Mouse (Mus musculus): ENCODE measurements around the gene Myoc. TPM values are rescaled to one million over a fixed set of nuclear protein-coding genes. Genes with fewer than 3 reads are reported as not detected.
A peak's percentile ranks its signal among the peaks of the same experiment; 100 is the strongest.
"Not testable (repeated sequence)": the region's sequence is repeated elsewhere in the genome, so short reads cannot be mapped to it uniquely, and the experiment has no call there.

Myoc gene
- total RNA-seq (2021), result 10 to 100 TPM; 15.2 to 16.8 TPM
- long read RNA-seq, experiment 1, transcript Myoc-201 (3 exons, 2,074 nt), result major isoform, 13 of 18 reads
- long read RNA-seq, experiment 1, partial matches to known transcripts, result 1 of 18 reads
- long read RNA-seq, experiment 1, other reads (novel, unspliced or antisense), result 4 of 18 reads
- long read RNA-seq, experiment 2, transcript Myoc-201 (3 exons, 2,074 nt), result major isoform, 11 of 13 reads
- long read RNA-seq, experiment 2, partial matches to known transcripts, result 0 of 13 reads
- long read RNA-seq, experiment 2, other reads (novel, unspliced or antisense), result 2 of 13 reads

GRCm38 (mm10) chr1:162639051-162639750 lies at the start of gene Myoc:
Gene Myoc, plus strand, starts transcription at chr1:162639155.
- DNase-seq, result peak; percentile 17

GRCm38 (mm10) chr1:162589443-162589842 lies 49.5 kb upstream of the Myoc start:
- DNase-seq, result no peak

GRCm38 (mm10) chr1:162590415-162590997 lies 48.4 kb upstream of the Myoc start:
- DNase-seq, result no peak

- no peak for DNase-seq
Observed at GRCm38 (mm10) chr1:162597379-162598102, 41.4 kb upstream of the Myoc start.

GRCm38 (mm10) chr1:162599617-162600016 lies 39.3 kb upstream of the Myoc start:
- no peak for DNase-seq

GRCm38 (mm10) chr1:162601288-162601687 lies 37.7 kb upstream of the Myoc start:
- DNase-seq, result no peak

- DNase-seq, result no peak
Observed at GRCm38 (mm10) chr1:162608127-162608526, 30.8 kb upstream of the Myoc start.

GRCm38 (mm10) chr1:162609633-162610250 lies 29.2 kb upstream of the Myoc start:
- DNase-seq, result no peak

- DNase-seq, result no peak
Observed at GRCm38 (mm10) chr1:162611191-162611590, 27.8 kb upstream of the Myoc start.

- no peak for DNase-seq
Observed at GRCm38 (mm10) chr1:162615511-162615910, 23.4 kb upstream of the Myoc start.

- no peak for DNase-seq
Observed at GRCm38 (mm10) chr1:162620487-162620886, 18.5 kb upstream of the Myoc start.

GRCm38 (mm10) chr1:162623895-162624294 lies 15.1 kb upstream of the Myoc start:
- DNase-seq, result no peak

GRCm38 (mm10) chr1:162625229-162625628 lies 13.7 kb upstream of the Myoc start:
- no peak for DNase-seq

GRCm38 (mm10) chr1:162627821-162628220 lies 11.1 kb upstream of the Myoc start:
- DNase-seq, result not testable (repeated sequence)

GRCm38 (mm10) chr1:162628326-162628725 lies 10.6 kb upstream of the Myoc start:
- not testable (repeated sequence) for DNase-seq

- peak; percentile 46 for DNase-seq
Observed at GRCm38 (mm10) chr1:162635291-162635931, 3.5 kb upstream of the Myoc start.

GRCm38 (mm10) chr1:162636516-162636915 lies 2.4 kb upstream of the Myoc start:
- DNase-seq, result no peak

GRCm38 (mm10) chr1:162638535-162638934 lies 420 bp upstream of the Myoc start:
- DNase-seq, result no peak

- DNase-seq, result no peak
Observed at GRCm38 (mm10) chr1:162639861-162640260, 906 bp downstream of the Myoc start.

- no peak for DNase-seq
Observed at GRCm38 (mm10) chr1:162642591-162642990, 3.6 kb downstream of the Myoc start.

- peak; percentile 74 for DNase-seq
Observed at GRCm38 (mm10) chr1:162643752-162644151, 4.8 kb downstream of the Myoc start.
